Mouse (Mus musculus): ENCODE data around the gene Sh3pxd2b. TPM values are rescaled to one million over a fixed set of nuclear protein-coding genes. Genes with fewer than 3 reads are reported as not detected.

The Sh3pxd2b gene
- polyA plus RNA-seq, 1 experiment from 2014 or later = 59.7 TPM

DNA sequence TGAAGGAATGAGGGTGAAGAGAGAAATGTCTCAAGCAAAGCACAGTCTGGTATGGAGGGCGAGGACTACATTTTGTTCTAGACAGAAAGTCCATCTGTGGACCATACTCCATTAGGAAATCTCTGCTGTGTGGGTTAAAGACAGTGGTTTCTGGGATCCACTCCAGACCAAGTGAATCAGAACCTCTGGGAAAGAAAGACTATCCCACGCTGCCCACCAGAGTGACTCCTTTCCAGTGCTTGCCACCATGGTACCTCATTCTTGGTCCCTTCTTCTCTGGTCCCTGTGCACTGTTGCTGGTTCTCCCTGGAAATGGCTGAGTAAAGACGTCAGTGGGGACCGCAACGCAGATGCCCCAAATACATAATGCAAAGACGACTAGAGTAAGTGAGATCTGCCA is 103.7 kb downstream of the Sh3pxd2b start:
- 94% methylated on average over 6 of the region's 6 CpGs for WGBS (ENCODE audit: missing documents)
- no peaks in the 10 kb centered on the region for H3K79me2 ChIP-seq (ENCODE audit: inconsistent target)

DNA sequence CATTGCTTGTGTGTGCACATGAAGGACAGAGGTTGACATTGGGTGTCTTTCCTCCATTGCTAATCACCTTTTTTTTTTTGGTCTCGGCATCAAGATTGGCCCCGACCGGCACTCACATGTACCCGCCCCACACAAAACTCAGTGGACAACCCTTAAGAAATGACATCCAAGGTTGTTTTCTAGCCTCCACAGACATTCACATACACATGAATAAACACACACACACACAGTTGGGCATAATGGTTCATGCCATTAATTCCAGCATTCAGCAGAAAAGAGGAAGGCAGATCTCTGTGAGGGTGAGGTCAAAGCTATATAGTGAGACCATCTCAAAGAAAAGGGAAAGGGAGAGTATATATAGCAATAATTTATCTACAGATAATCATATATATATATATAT is 105.1 kb downstream of the Sh3pxd2b start:
- 94% methylated on average over 4 of the region's 4 CpGs for WGBS (ENCODE audit: missing documents)
- Histone ChIP-seq H3K27ac (no peak overlapping the region), H3K36me3 (ENCODE audit: inconsistent target) (no peaks in the 10 kb centered on the region), H3K79me2 (ENCODE audit: inconsistent target) (no peaks in the 10 kb centered on the region), H3K4me3 (ENCODE audit: inconsistent target) (no peak overlapping the region)

More for the DNA sequence above, 103.7 kb downstream of the Sh3pxd2b start:
- H3K4me3 ChIP-seq (ENCODE audit: inconsistent target) = no peak overlapping the region
- no peaks in the 10 kb centered on the region for H3K36me3 ChIP-seq (ENCODE audit: inconsistent target)
- H3K27ac ChIP-seq = no peak overlapping the region

DNA sequence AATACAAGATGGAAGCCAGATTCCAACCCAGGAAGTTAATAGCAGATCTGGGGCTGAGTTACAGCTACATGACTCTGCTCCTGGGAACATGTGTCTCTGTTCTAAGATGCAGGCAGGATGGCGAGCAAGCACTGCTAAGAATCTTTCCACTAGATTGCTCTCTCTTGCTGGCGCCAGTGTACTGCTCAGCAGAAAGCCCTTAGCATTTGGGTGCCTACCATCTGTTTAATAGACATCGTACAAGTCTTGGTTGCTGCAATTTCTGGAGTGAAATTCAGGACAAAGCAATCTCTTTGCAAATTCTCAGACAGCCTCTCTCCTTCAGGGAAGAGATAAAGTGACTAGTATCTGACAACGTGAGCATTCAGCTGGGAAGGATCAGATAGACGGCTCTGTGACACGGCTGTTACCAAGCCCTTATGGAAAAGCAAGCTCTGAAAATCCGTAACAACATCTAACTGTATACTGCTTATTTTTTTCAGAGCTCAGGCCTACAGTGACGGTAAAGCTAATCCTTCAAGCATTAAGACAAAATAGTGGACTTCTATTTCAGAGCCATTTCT is 105.8 kb downstream of the Sh3pxd2b start:
- H3K4me3 ChIP-seq (ENCODE audit: inconsistent target) = no peak overlapping the region
- no peak overlapping the region for H3K27ac ChIP-seq
- WGBS (ENCODE audit: missing documents) = 96% methylated on average over 8 of the region's 8 CpGs
- H3K79me2 ChIP-seq (ENCODE audit: inconsistent target) = no peaks in the 10 kb centered on the region
- no peaks in the 10 kb centered on the region for H3K36me3 ChIP-seq (ENCODE audit: inconsistent target)

DNA sequence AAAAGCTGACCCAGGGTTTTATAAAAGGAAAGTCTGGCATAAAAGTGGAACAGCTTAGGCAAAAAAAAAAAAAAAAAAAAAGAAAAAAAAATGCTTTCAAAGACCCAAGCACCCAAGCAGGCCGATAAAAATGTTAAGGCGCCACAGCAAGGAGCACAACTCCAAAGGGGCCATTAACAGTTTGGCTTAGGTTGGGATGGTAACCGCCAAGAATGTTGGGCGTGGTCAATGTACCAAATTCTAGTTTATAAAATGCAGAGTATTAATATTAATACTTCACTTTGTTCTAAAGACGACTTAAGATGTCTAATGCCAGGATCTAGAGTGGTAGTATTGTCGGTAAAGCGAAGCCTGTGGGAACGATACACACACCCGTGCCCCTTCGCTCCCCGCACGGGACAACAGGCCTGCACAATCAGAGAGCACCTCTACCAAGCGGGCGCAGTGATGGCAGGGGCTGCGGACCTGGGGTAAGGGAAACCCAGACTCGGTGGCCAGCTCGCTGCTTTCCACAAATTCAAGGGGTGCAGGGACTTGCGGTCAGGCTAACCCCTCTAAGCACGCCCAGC is 106.7 kb downstream of the Sh3pxd2b start:
- 8% methylated on average over 19 of the region's 19 CpGs for WGBS (ENCODE audit: missing documents)
- H3K36me3 ChIP-seq (ENCODE audit: inconsistent target) = no peaks in the 10 kb centered on the region
- peak overlapping the region; percentile 76 for H3K4me3 ChIP-seq (ENCODE audit: inconsistent target)
- no peaks in the 10 kb centered on the region for H3K79me2 ChIP-seq (ENCODE audit: inconsistent target)
- H3K27ac ChIP-seq = no peak overlapping the region

DNA sequence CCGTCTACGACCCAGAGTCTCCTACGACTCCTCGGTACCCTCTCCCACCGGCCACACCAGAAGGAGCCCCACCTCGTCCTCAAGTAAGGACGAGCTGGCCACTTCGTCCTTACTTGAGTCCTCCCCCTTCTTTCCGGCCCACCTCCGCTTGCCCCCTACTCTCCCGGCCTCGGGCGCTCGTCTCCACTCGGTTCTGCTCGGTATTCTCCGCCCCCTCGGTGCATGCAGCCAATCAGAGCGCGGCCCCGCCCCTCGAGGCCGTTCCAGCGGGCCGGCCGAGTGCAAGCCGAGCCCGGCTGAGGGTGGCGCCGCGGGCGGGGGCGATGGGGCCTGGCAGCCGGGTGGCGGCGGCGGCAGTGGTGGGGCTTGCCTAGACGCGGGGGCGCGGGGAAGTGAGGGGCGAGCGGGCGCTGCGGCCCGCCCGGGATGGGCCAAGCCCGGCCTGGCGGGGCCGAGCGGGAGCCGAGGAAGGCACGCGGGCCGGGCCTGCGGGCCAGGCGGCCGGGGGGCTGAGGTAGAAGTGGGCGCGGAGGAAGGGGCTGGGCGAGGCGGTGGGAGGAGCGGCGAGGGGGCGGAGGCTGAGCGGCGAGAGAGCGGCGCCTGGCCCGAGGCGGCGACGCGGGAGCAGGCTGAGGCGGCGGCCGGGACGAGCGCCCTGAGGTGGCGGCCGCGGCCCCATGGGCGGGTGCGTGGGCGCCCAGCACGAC is 107.3 kb downstream of the Sh3pxd2b start, which contains the start of gene Ubtd2:
Gene Ubtd2, plus strand, starts transcription at position 571 of the 707 bp plus-strand sequence.
- no peak within 1 kb of the TSS for H3K27ac ChIP-seq

DNA sequence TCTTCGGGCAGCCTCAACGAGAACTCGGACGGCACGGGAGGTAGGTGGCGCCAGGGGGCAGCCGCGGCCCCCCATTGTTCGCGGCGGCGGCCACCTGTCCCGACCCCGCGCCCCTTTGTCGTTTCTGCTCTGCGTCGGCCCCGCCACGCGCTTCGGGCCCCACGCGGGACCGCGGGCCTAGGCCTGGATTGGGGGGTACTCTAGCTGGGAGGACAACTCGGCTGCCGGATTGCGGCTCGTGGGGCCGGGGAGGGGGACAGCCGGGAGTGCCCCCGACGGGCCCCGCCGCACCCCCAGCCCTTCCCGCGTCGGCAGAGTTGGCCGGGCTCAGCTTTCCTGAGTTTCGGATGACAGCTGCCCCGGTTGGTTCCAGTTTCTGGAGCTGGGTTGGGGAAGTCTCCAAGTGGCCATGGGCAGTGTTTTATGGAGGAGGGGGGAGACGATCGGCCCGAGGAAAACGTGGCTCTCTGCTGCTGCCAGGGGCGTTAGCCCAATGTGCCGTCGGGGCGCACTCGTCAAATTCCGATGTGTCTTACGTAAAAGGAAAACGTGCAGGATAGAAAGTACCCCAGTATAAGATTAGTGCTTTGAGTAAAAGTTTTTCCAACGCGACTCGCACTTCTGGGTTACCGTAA is 108.0 kb downstream of the Sh3pxd2b start:
- Histone ChIP-seq H3K36me3 (ENCODE audit: inconsistent target) (no peaks in the 10 kb centered on the region), H3K4me3 (ENCODE audit: inconsistent target) (peak overlapping the region; percentile 34), H3K79me2 (ENCODE audit: inconsistent target) (no peaks in the 10 kb centered on the region), H3K27ac (no peak overlapping the region)
- WGBS (ENCODE audit: missing documents) = 2% methylated on average over 58 of the region's 58 CpGs

More for the DNA sequence above, 107.3 kb downstream of the Sh3pxd2b start, which contains the start of gene Ubtd2:
- no peaks in the 10 kb centered on the region for H3K36me3 ChIP-seq (ENCODE audit: inconsistent target)
- H3K79me2 ChIP-seq (ENCODE audit: inconsistent target) = no peaks in the 10 kb centered on the region
- H3K4me3 ChIP-seq (ENCODE audit: inconsistent target) = peak within 1 kb of the TSS; percentile 76
- under 1% methylated on average over 79 of the region's 86 CpGs for WGBS (ENCODE audit: missing documents)

DNA sequence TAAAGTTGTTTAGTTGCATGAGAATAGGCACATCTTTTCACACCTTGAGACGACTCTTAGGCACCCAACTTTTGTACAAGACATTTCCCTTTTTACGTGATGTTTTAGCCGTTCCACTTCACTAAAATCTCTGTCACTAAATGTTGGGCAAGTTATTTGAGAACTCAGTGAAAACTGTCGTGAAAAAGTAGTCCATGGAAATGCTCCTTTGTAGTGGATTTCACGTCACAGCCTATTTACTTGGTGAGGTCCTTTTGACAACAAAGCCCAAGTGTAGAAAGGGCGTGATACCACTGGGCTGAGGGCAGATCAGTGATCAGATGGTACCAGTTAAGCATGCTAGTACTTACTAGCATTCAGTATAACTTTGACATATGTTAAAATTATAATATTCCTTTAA is 108.7 kb downstream of the Sh3pxd2b start:
- H3K79me2 ChIP-seq (ENCODE audit: inconsistent target) = no peaks in the 10 kb centered on the region
- H3K36me3 ChIP-seq (ENCODE audit: inconsistent target) = no peaks in the 10 kb centered on the region
- no peak overlapping the region for H3K4me3 ChIP-seq (ENCODE audit: inconsistent target)
- H3K27ac ChIP-seq = no peak overlapping the region
- WGBS (ENCODE audit: missing documents) = 66% methylated on average over 6 of the region's 6 CpGs

DNA sequence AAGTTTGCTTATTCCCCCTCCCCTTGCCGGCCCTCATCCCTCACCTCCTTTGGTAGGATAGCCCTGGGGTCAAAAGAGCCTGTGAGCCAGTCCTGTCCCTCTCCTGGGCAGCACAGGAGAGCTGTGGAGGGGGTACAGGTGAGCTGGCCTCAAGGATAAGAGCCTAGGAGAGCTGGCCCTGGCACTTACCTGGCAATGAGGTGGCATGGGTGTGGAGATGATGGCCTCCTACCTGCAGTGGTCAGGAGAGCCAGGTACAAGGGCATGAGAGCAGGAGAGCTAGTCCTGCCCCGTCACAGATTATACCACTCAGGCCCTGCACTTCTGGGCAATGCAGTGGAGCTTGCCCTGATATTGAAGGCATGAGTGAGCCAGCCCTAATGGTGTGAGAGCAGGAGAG is 116.7 kb downstream of the Sh3pxd2b start:
- 88% methylated on average over 2 of the region's 2 CpGs for WGBS (ENCODE audit: missing documents)
- Histone ChIP-seq H3K4me3 (ENCODE audit: inconsistent target) (no peak overlapping the region), H3K79me2 (ENCODE audit: inconsistent target) (no peaks in the 10 kb centered on the region), H3K36me3 (ENCODE audit: inconsistent target) (no peaks in the 10 kb centered on the region), H3K27ac (no peak overlapping the region)

DNA sequence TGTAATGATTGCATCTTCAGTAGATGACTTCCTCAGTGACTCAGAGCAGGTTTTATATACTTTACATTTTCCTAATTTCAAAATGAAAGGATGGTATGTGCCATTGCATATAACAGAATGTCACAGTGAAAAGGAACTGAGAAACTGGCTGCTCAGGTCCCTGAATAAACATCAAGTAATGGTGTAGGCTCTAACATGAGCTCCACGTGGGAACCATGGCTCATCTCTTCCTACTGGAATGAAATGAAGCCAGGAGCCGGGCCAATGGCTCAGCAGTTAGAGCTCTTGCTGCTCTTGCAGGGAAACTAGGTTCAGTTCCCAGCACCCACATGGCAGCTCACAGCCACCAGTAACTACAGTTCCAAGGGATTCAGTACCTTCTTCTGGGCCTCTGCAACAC is 124.3 kb downstream of the Sh3pxd2b start:
- H3K4me3 ChIP-seq (ENCODE audit: inconsistent target) = no peak overlapping the region
- no peaks in the 10 kb centered on the region for H3K36me3 ChIP-seq (ENCODE audit: inconsistent target)
- WGBS (ENCODE audit: missing documents) = 75% methylated on average over 2 of the region's 2 CpGs
- H3K27ac ChIP-seq = no peak overlapping the region
- no peaks in the 10 kb centered on the region for H3K79me2 ChIP-seq (ENCODE audit: inconsistent target)

DNA sequence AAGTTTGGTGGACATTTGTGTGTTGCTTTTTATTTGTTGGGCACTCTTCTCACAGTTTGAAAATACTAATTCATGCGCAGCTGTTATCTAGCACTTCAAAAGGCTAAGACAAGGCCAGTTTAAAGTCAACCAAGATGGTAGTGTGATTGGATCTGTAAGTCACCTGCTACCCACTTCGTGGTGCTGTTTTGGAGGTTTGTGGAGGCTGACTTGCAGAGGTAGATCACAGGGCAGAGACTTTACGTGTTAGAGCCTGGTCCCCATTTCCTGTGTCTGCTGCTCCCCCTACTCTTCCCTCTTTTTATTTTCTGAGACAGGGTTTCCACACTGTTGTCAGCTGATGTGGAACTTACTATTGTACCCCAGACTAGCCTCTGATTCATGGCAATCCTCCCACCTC is 127.1 kb downstream of the Sh3pxd2b start:
- no peaks in the 10 kb centered on the region for H3K79me2 ChIP-seq (ENCODE audit: inconsistent target)
- no peak overlapping the region for H3K27ac ChIP-seq
- H3K4me3 ChIP-seq (ENCODE audit: inconsistent target) = no peak overlapping the region
- H3K36me3 ChIP-seq (ENCODE audit: inconsistent target) = no peaks in the 10 kb centered on the region
- 87% methylated on average over 3 of the region's 3 CpGs for WGBS (ENCODE audit: missing documents)

DNA sequence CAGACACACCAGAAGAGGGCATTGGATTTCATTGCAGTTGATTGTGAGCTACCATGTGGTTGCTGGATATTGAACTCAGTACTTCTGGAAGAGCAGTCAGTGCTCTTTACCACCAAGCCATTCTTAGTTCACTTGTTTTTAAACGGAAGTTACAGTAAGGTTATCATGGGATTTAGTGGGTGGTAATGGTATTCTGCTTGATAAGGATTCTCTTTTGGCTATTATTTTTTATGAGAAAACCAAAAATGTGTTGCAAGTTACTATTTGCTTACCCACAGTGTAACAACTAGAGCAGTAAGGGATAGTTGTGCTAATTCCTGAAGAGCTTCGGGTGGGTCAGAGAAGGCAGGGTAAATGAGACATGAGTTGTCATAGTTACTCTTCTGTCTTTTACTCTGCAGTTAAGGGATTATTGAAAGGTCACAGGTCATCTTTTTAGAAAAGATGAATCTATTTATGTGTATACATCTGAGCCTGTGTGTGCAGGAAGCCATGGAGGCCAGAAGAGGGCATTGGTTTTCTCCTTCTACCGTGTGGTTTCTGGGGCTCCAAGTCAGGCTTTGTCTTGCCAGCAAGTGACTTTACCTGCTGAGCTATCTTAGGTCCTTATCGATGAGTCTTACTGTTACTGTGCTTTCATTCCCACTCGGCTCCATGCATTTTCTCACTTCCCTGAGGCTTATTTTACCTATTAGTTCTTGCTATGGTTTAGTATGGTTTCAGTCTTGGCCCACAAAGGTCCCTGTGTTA is 128.0 kb downstream of the Sh3pxd2b start:
- Histone ChIP-seq H3K79me2 (ENCODE audit: inconsistent target) (no peaks in the 10 kb centered on the region), H3K27ac (no peak overlapping the region), H3K4me3 (ENCODE audit: inconsistent target) (no peak overlapping the region), H3K36me3 (ENCODE audit: inconsistent target) (no peaks in the 10 kb centered on the region)
- 97% methylated on average over 5 of the region's 5 CpGs for WGBS (ENCODE audit: missing documents)

Other genes with a start within 250 kb of the Sh3pxd2b start
- not detected in 3 replicates for gene Il9r, start 147.5 kb upstream of the Sh3pxd2b start, polyA plus RNA-seq (2018)
- gene Snrnp25, start 142.4 kb upstream of the Sh3pxd2b start, polyA plus RNA-seq (2018) = 11.3 to 20.8 TPM (median 18.7 TPM) in 3 replicates
- 1.8 to 2.5 TPM (median 2.3 TPM) in 3 replicates for gene Rhbdf1, start 125.5 kb upstream of the Sh3pxd2b start, polyA plus RNA-seq (2018)
- 4.6 to 9.9 TPM (median 8.8 TPM) in 3 replicates for gene Mpg, start 121.3 kb upstream of the Sh3pxd2b start, polyA plus RNA-seq (2018)
- gene Nprl3, start 80.1 kb upstream of the Sh3pxd2b start, polyA plus RNA-seq (2018) = 7.4 to 12.0 TPM (median 10.5 TPM) in 3 replicates
- not detected in 3 replicates for gene Hba-x, start 71.4 kb upstream of the Sh3pxd2b start, polyA plus RNA-seq (2018)
- not detected in 3 replicates for gene Hba-a1, start 64.3 kb upstream of the Sh3pxd2b start, polyA plus RNA-seq (2018)
- not detected in 3 replicates for gene Hbq1b, start 60.9 kb upstream of the Sh3pxd2b start, polyA plus RNA-seq (2018)
- not detected in 3 replicates for gene Hba-a2, start 51.3 kb upstream of the Sh3pxd2b start, polyA plus RNA-seq (2018)
- gene Hbq1a, start 47.8 kb upstream of the Sh3pxd2b start, polyA plus RNA-seq (2018) = not detected in 3 replicates
- 2.8 to 5.0 TPM (median 3.9 TPM) in 3 replicates for gene Ubtd2, start 107.5 kb downstream of the Sh3pxd2b start, polyA plus RNA-seq (2018)
- not detected in 3 replicates for gene Efcab9, start 184.3 kb downstream of the Sh3pxd2b start, polyA plus RNA-seq (2018)
- gene Stk10, start 185.5 kb downstream of the Sh3pxd2b start, polyA plus RNA-seq (2018) = 15.5 to 19.3 TPM (median 18.5 TPM) in 3 replicates

Data from macrophage (primary cell).